Mouse (Mus musculus) v-Abl transformed pro-B cells (cell line): ENCODE measurements around the gene Ttll11.

Experiments
- in situ Hi-C, 2 experiments: fragments of 400-800 bp; cut with MboI; formaldehyde crosslinking; loops; one replicate each; pipeline ENCODE4 v1.15.1; 2025; ENCODE audit not compliant: unreplicated experiment in 2 of 2

Gene Ttll11

DNA sequence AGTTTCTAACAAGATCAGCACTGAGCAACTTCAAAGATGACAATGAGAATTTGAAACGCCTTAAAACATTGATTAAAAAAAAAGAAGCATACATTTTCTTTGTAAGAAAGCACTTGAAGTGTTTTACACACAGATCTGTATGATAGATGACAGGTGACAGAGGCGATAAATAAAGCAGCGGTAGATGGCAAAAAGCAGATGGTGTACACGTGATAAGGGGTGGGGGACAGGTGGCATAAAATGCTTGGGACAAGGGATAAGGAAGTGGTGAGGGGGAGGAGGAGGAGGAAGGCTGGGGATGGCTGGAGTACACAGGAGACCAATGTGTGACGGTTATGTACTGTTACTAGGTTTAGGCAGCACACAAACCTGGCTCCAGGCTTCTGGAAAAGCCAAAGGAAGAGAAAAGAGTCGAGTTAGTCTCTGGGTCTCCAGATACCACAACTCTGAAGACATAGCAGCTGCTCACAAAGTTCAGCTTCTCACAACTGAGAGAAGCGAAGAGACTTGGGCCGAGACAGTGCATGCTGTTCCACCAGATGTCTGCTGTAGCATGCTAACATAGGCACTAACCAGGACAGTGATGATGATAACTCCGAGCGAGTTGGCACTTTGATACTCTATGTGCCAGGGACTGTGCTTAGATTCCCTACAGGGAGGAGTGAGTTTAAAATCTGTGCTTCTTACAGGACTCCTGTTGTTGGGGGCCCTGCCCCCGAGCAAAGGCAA lies 140.8 kb downstream of the Ttll11 start:
- in situ Hi-C loops, result no loop called here

DNA sequence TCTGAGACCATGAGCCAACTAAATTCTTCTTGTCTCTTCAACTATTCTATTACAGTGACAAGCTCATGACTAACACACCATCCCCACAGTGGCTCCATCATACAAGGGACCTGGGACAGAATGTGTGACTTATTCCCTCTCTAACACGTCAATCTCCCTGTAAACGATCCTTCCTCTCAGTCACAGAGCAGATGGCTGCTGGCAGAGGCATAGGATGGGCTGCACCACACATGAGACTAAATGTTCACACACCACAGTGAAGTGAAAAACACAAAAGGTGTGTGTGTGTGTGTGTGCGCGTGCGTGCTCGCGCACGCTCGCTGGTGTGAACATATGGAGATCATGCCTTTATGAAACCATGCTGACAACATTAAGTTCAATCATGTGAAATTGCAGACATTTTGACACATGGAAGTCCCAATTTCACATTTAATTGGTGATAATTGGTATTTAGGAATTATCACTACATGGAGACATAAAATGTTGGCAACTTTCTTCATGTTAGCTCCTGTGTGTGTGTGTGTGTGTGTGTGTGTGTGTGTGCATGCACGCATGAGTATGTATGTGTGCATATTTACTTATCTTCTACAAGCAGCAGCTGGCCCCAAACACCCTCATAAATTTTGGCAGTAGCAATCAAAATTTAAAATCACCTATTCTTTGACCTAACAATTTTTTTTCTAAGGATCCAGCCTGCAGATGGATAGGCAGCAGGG lies 145.4 kb downstream of the Ttll11 start:
- in situ Hi-C loops, result loop anchor here in 1 of 2 experiments (5.0 kb wide), 1 partner anchor 37 kb away; no protein-coding TSS in a partner anchor

DNA sequence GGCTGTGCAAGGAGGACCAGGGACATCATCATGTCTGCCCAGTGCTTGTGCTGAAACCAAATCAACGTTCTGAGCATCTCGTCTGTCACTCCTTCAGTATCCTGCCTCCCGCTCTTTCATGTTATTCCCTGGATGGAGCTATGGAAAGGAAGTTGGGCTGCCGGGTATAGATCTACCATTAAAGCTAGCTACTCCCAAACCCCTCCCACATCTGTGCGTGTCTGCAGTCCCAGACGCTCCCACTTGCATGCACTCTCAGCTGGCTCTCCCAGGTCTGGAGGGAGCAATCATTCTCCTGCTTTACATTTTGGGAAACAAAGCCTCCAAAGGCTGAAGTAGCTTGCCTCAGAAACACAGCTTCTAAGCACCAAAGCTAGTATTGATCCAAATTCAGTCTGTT lies 146.2 kb downstream of the Ttll11 start:
- in situ Hi-C loops, result loop anchor here in 1 of 2 experiments (5.0 kb wide), 1 partner anchor 36 kb away; no protein-coding TSS in a partner anchor

DNA sequence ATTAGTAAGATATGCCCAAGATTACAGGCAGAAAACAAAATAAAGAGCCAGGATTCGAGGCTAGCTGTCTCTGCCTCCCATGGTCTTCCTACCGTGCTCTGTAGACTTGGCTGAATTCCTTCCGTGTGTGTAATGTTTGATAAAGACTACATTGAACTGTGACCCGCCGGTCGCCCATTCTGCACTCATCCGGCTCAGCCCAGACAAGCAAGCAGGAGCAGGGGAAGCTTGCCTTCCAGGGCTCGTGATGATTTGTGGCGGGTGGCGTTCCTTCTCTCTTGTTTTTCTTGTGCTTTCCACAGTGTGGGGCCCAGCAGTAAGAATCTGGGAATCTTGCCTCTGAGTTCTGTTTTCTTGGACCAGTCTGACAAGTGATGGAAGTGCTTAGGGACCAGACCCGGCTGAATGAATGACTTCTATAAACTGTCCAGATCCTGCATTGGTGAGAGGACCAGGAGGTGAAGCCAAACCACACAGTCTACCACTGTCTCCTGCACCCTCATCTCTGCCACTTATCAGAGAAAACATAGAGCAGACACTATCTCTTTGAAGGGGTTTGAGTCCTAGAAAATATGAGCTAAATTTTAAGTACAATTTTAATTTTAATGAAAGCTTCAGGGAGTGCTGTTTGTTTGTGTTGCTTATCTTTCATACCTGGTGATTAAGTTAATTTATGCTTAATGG lies 146.8 kb downstream of the Ttll11 start:
- in situ Hi-C loops, result loop anchor here in 1 of 2 experiments (5.0 kb wide), 1 partner anchor 36 kb away; no protein-coding TSS in a partner anchor

DNA sequence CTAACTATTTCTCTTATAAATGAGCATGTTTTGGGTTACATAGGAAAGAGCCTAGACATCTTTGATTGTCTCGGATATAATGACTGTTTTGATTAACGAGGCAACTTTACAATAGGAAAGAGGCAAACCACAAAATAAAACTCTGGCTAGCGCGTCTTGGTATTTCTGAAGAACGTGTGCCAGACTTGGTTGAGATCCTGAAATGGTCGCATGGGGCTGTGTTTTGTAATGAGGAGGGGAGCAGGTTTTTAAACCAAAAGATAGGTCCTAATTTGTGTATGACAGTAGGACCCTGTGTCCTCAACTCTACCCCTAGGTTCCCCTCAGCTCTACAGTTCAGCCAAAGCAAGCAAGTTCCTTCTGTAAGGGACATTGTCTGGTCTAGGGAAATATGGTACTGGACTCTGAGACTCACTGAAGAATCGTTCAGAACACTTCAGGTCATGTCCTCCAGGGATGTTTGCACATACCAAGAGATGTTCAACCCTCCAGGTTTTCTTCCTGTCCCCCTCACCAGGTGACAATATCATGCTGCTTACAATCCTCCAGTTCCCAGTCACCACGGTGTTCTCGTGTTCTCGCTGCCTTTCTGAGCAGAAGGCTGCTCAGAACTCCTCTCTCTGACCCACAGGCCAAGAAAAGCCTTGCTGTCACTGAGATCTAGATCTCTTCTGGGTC lies 147.7 kb downstream of the Ttll11 start:
- in situ Hi-C loops, result loop anchor here in 1 of 2 experiments (5.0 kb wide), 1 partner anchor 35 kb away; no protein-coding TSS in a partner anchor

DNA sequence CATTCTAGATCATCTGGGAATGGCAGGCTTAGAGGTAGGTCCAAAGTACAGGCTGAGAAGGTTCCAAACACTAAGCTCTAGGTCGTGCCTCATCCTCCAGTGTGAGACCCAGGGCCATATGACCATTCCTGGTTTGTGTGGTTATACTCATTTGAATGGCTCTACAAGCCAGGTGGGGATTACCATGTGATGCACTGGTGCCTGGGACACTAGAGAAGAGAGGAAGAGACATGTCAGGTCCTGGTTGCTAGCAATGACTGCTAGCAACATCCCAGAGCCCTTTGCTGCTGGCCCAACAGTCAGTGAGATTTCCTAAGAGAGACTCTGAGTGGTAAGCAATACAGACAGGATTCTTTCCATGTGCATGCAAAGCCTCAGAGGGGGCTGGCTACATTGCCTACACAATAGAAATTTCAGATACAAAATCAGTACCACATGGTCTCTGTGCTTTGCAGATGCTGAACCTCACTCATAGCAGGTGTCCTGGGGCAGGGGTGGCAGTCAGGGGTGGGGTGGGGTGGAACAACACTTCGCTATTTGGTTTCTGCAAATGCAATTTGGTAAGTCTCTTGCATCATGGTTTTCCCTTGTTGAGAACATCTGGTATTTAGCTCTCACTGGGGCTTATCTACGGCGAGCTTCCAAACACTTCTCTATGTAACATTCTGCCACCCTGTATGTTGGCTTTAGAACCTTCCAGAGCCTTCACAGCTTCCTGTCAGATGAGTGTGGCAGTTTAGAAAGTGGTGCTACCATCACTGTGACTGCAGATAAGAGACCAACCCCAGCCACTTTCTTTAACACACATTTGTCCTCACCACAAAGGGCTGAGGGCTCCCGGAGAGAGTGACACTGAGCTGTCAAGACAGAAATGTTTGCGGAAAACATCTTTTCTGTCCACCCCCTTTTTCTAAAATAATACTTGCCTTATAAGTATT lies 148.5 kb downstream of the Ttll11 start:
- in situ Hi-C loops, result loop anchor here in 1 of 2 experiments (5.0 kb wide), 1 partner anchor 34 kb away; no protein-coding TSS in a partner anchor

DNA sequence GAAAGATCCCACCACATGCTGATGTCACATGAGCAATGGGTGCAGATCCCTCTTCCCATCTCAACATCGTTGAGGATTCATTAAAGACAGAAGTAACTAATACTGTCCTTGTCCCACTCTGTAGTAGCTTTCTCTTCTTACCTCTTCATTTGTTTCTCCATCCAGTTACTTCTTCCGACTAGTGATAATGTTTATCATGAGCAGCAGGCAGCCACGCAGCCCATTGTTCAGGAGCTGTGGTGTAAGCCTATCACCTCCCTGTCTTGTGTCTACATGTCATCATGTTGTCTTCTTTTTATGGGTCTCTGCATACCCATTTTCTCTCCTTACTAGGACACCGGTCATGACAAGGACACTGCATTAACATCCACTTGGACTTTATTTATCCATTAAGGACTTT lies 150.6 kb downstream of the Ttll11 start:
- in situ Hi-C loops, result no loop called here

DNA sequence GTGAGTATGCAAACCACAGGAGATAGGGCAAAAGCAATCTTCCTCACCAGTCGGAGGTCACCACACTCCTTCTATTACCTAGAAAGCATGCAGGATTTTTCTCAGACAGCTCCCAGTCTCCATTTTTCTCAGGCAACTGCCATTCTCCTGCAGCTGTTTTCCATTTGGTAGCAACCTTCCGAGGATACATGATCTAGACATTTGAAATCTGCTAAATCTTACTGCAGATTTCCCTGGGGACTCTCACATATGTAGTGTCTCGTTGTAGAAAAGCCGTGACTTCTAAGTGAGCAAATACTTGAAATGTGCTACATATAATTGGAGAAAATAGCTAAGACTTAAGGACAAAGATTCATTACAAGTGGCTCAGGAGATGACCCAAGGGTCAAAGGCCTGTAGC lies 151.8 kb downstream of the Ttll11 start:
- in situ Hi-C loops, result no loop called here

DNA sequence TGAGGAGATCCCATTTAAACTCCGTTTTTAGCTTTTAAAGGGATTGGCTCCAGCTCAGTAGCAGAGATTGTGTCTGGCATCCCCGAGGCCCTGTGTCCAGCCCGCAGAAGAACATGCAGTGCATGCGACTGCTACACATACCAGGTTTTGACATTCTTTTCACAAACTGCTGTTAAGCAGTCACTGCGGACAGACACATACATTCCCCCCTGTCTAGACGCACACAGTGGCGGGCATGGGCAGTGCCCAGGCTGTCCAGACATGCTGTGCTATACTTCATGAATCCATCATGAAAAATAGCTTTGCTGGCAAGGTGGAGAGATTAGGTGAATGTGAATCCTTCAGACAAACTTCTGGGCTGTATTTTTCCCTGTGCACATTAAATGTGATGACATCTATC lies 154.6 kb downstream of the Ttll11 start:
- in situ Hi-C loops, result no loop called here

DNA sequence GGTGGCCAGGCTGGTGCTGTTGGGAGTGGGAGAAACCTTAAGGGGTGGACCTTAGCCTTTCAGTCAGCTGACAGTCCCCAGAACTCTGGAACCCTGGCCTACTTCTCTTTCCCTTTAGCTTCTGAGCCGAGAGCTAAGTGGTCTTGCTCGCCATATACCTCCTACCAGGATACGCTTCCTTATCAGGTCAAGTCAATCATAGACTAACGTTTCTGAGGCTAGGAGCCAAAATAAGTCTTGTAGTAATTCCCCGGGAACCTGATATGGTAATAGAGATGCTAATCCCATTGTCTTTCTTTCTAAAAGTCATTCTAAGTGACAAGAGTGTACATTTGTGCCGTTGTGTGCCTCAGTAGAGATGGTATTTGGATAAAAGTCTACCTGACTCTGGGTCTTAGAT lies 156.1 kb downstream of the Ttll11 start:
- in situ Hi-C loops, result no loop called here

DNA sequence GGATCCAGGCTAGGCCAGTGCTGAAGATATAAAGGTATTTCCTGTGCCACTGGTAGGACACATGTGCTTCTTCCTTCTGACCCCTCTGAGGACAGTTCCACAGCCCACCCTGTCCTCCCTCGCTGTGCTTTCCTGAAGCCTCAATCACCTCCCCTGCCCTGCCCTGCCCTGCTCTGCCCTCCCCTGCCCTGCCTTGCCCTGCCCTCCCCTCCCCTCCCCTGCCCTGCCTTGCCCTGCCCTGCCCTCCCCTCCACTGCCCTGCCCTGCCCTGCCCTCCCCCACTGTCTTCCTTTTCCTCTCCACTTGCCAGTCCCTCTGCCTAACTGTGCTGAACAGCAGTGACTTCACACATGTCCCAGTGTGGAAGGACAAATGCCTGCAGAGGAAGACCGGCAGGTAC lies 160.8 kb downstream of the Ttll11 start:
- in situ Hi-C loops, result no loop called here

DNA sequence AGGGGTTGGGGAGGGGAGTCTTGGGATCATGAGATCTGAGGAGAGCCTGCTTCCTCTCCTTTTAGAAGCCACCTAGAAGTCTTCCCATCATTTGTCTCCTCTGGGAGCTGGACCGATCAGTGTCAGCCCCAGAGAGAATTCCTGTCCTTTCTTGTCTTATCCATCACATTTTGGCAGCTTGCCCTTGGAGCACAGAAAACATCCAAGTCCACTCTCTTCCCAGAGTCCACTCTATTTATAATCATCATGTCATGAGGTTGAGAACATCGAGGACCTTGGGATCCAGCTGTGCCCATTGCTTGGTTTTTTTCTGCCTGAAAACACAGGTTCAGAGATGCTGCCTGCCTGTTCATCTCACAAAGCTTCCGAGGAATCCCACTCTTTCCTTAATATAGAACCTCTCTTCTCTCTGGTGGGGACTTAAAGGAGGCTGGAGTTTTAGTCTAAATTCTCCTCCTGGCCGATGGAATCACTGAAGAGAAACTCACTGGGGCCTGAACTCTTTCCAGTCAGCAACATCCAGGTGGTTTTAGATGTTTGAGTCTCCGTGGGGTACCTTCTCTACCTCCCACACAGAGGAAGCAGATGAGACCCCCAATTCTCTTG lies 163.6 kb downstream of the Ttll11 start:
- in situ Hi-C loops, result no loop called here

DNA sequence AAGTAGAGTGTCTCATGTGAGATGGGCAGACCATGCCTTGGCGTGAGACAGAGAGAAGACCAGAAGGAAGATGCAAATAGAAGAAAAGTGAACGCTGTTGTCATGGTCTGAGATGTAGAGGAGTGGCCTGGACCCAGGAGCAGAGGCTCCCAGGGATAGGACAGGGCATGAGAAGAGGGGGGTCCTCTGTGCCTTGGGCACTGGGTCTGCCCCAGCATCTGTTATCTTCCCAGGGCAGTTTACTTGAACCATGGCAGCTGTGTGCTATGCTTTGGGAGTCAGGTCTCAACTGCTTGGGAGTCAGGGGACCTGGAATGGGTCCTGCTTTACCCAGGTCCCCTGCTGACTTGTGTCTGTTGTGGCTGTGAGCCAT lies 167.2 kb downstream of the Ttll11 start:
- in situ Hi-C loops, result no loop called here

DNA sequence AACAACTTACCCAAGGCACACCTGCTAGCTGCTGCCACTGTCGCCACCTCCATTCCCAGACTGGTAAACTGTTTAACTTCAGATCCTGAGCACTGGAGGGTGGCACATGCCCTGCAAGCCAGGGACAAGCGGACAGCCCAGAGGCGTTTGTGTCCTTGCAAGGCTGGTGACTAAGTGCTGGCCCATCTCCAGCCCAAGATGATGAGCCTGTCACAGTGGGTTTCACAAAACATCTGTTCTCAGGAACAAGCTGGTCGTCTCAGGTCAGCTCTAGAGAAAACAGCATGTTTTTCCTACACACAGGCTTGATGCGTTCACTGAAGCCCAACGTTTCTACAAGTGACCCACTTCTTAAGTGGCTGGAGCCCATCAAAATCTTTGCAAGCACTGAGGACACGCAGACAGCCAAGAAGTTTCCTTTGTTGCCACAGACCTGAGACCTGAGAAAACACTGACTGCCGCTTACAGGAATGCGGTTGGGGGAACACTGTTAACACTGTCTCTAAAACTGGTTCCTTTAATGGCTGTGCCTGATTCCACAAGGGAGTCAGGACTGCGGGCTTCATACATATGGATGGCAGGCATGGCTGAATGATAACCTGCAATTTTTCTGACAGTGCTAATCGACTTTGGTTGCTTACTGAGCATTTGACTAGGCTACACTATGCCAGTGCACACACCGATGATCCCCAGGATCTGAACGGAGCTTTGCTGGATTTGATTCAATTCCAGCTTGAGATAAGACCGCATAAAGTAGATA lies 167.7 kb downstream of the Ttll11 start:
- in situ Hi-C loops, result no loop called here

DNA sequence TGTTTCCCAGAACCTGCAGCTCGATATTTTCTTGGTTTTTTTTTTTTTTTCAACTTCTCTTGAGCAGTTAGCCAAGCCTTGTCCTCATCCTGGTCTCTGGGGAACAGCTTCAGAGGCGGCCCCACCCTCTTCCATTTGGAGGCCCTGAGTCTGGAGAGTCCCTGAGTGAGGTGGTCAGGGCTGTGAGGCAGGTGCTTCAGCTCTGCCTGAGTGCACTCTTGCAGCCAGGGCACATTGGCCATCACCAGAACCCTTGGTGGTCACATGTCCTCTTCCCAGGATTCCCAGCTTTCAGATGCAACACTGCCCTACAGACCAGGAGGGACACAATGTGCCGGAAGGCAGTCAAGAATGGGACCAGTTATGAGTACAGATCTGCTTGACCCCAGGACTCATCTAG lies 169.7 kb downstream of the Ttll11 start:
- in situ Hi-C loops, result no loop called here

DNA sequence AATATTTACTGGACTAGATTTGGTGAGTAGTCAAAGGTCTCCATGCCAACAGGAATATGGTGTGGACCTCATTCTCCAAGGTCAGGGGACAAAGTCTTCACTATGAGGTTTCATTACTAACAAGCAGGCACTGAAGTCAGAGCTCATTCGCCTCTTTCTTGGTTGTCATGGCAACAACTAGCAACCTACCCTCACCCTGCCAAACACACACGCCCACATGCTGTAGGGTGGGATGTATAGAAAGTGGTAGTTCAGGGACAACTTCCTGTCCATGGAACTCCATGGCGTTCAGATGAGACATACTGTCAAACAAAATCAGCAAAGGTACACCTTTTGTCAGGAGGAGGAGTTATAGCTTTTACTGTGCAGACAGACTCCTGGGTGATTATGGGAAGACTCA lies 170.6 kb downstream of the Ttll11 start:
- in situ Hi-C loops, result no loop called here

DNA sequence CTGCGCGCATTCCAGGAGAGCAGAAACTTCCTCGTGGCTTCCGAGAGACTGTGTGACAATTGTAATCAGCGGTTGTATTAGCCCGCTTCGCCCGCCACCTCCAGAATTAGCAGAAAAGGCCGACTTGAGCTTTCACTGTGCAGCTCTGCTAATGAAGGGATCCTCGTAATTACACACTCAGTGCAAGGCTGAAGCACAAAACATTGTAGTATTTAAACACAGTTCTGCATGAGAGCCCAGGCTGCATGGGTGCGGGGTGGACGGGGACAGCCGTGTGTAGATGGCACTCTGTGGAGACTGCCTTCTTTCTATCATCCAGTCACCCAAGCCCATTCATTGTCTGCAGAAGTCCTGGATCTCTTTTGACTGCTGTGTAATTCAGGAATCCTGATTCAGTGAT lies 173.8 kb downstream of the Ttll11 start:
- in situ Hi-C loops, result no loop called here

DNA sequence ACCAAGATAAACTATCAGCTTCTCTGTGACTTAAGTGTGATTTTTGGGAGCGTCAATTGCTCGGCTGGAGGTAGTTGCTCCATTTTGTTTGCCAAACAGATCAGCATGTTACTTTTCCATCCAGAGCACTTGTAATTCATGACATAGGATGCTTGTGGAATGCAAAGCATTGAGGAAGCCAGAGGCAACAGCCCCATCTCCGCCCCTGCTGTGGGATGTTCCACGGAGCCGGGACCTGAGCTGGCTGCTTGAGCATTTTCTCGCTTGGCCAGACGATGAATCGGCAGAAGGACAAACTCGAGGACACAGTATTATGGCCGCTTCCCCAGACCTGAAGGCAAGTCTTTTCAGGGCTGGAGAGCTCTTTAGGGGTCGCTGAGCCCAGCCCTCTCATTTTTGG lies 176.6 kb downstream of the Ttll11 start:
- in situ Hi-C loops, result no loop called here

DNA sequence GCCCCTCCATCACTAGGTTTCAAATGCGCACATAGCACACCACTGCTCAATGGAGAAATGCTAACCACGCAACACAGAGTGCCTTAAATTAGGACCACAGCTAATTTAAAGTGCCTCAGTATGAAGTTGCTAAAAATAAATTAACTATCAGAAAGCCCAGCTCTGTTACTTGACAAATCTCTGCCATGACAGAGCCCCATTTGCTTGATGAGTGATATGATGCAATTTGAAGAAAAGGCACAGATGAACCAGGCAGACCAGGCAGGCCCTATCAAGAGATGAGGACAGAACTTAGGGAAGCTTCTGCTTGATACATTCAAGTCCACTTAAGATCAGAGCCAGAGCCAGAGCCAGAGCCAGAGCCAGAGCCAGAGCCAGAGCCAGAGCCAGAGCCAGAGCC lies 178.0 kb downstream of the Ttll11 start:
- in situ Hi-C loops, result no loop called here
